Mouse (Mus musculus): ENCODE measurements around the gene Olfr465-ps1. TPM values are rescaled to one million over a fixed set of nuclear protein-coding genes. Genes with fewer than 3 reads are reported as not detected.
A peak's percentile ranks its signal among the peaks of the same experiment; 100 is the strongest.

The Olfr465-ps1 gene
- not detected in 2 replicates for polyA plus RNA-seq (2014; fragmentation: Nextera tagmentation; extraction: Ambion mirVana)

GRCm38 (mm10) chr13:65137789-65138188 is at the start of gene Olfr465-ps1:
TSS of gene Olfr465-ps1 (plus strand) at chr13:65138089.
- 87% methylated on average over 4 of the region's 4 CpGs for WGBS
- no peaks in the 10 kb centered on the region for H3K27me3 ChIP-seq (ENCODE audit: control insufficient read depth, insufficient read depth, low read length)
- no peaks in the 10 kb centered on the region for H3K4me1 ChIP-seq (ENCODE audit: control insufficient read depth, insufficient read depth, low read length)
- H3K9me3 ChIP-seq (ENCODE audit: control insufficient read depth, low read length), result no peaks in the 10 kb centered on the region
- no peaks in the 10 kb centered on the region for H3K36me3 ChIP-seq (ENCODE audit: control insufficient read depth, insufficient read depth, low read length)
- H3K9ac ChIP-seq (replicated peaks; ENCODE audit: low read depth, low read length), result no peak within 1 kb of the TSS
- no peak within 1 kb of the TSS for H3K4me2 ChIP-seq (ENCODE audit: low read depth, low read length)
- no peak within 1 kb of the TSS for H3K4me3 ChIP-seq (ENCODE audit: low read depth, low read length)
- no peak for ATAC-seq (ENCODE audit: low read depth)
- H3K27ac ChIP-seq (ENCODE audit: low read depth, low read length), result no peak within 1 kb of the TSS

- ATAC-seq (ENCODE audit: low read depth), result no peak
- WGBS, result 100% methylated on average over 4 of the region's 4 CpGs
- H3K4me3 ChIP-seq (ENCODE audit: low read depth, low read length), result no peak overlapping the region
- H3K27me3 ChIP-seq (ENCODE audit: control insufficient read depth, insufficient read depth, low read length), result no peaks in the 10 kb centered on the region
- no peak overlapping the region for H3K4me2 ChIP-seq (ENCODE audit: low read depth, low read length)
- no peak overlapping the region for H3K9ac ChIP-seq (replicated peaks; ENCODE audit: low read depth, low read length)
- H3K4me1 ChIP-seq (ENCODE audit: control insufficient read depth, insufficient read depth, low read length), result no peaks in the 10 kb centered on the region
- no peaks in the 10 kb centered on the region for H3K36me3 ChIP-seq (ENCODE audit: control insufficient read depth, insufficient read depth, low read length)
- no peak overlapping the region for H3K27ac ChIP-seq (ENCODE audit: low read depth, low read length)
- H3K9me3 ChIP-seq (ENCODE audit: control insufficient read depth, low read length), result no peaks in the 10 kb centered on the region; the same call in 1 of the 2 replicates
Measured at GRCm38 (mm10) chr13:65095923-65096322, 42.0 kb upstream of the Olfr465-ps1 start.

- Histone ChIP-seq H3K4me3 (ENCODE audit: low read depth, low read length) (no peak overlapping the region), H3K9me3 (ENCODE audit: control insufficient read depth, low read length) (no peaks in the 10 kb centered on the region; the same call in 1 of the 2 replicates)
- no peak for ATAC-seq (ENCODE audit: low read depth)
Measured at GRCm38 (mm10) chr13:65097018-65097417, 40.9 kb upstream of the Olfr465-ps1 start.

GRCm38 (mm10) chr13:65100678-65101077 is 37.2 kb upstream of the Olfr465-ps1 start:
- H3K4me1 ChIP-seq (ENCODE audit: control insufficient read depth, insufficient read depth, low read length), result no peaks in the 10 kb centered on the region
- 97% methylated on average over 9 of the region's 9 CpGs for WGBS
- H3K9me3 ChIP-seq (ENCODE audit: control insufficient read depth, low read length), result no peaks in the 10 kb centered on the region; the same call in 1 of the 2 replicates
- no peak overlapping the region for H3K9ac ChIP-seq (replicated peaks; ENCODE audit: low read depth, low read length)
- no peaks in the 10 kb centered on the region for H3K27me3 ChIP-seq (ENCODE audit: control insufficient read depth, insufficient read depth, low read length)
- no peak overlapping the region for H3K4me3 ChIP-seq (ENCODE audit: low read depth, low read length)
- no peaks in the 10 kb centered on the region for H3K36me3 ChIP-seq (ENCODE audit: control insufficient read depth, insufficient read depth, low read length)
- ATAC-seq (ENCODE audit: low read depth), result no peak
- H3K4me2 ChIP-seq (ENCODE audit: low read depth, low read length), result no peak overlapping the region
- H3K27ac ChIP-seq (ENCODE audit: low read depth, low read length), result no peak overlapping the region

More at GRCm38 (mm10) chr13:65097018-65097417, 40.9 kb upstream of the Olfr465-ps1 start:
- Histone ChIP-seq H3K4me2 (ENCODE audit: low read depth, low read length) (no peak overlapping the region), H3K27me3 (ENCODE audit: control insufficient read depth, insufficient read depth, low read length) (no peaks in the 10 kb centered on the region), H3K27ac (ENCODE audit: low read depth, low read length) (no peak overlapping the region), H3K36me3 (ENCODE audit: control insufficient read depth, insufficient read depth, low read length) (no peaks in the 10 kb centered on the region), H3K9ac (replicated peaks; ENCODE audit: low read depth, low read length) (no peak overlapping the region), H3K4me1 (ENCODE audit: control insufficient read depth, insufficient read depth, low read length) (no peaks in the 10 kb centered on the region)

GRCm38 (mm10) chr13:65101232-65101631 is 36.7 kb upstream of the Olfr465-ps1 start:
- Histone ChIP-seq H3K27ac (ENCODE audit: low read depth, low read length) (no peak overlapping the region), H3K9ac (replicated peaks; ENCODE audit: low read depth, low read length) (no peak overlapping the region), H3K4me2 (ENCODE audit: low read depth, low read length) (no peak overlapping the region), H3K36me3 (ENCODE audit: control insufficient read depth, insufficient read depth, low read length) (no peaks in the 10 kb centered on the region), H3K4me3 (ENCODE audit: low read depth, low read length) (no peak overlapping the region), H3K4me1 (ENCODE audit: control insufficient read depth, insufficient read depth, low read length) (no peaks in the 10 kb centered on the region), H3K27me3 (ENCODE audit: control insufficient read depth, insufficient read depth, low read length) (no peaks in the 10 kb centered on the region), H3K9me3 (ENCODE audit: control insufficient read depth, low read length) (no peaks in the 10 kb centered on the region; the same call in 1 of the 2 replicates)
- no peak for ATAC-seq (ENCODE audit: low read depth)
- WGBS, result 98% methylated on average over 3 of the region's 3 CpGs

GRCm38 (mm10) chr13:65111961-65112360 is 25.9 kb upstream of the Olfr465-ps1 start:
- peak overlapping the region; percentile 94 for H3K4me3 ChIP-seq (ENCODE audit: low read depth, low read length)
- WGBS, result 2% methylated on average over 5 of the region's 5 CpGs
- peaks cover 10% of the 10 kb centered on the region; the same call in 1 of the 2 replicates for H3K4me1 ChIP-seq (ENCODE audit: control insufficient read depth, insufficient read depth, low read length)
- H3K4me2 ChIP-seq (ENCODE audit: low read depth, low read length), result peak overlapping the region; percentile 69
- H3K36me3 ChIP-seq (ENCODE audit: control insufficient read depth, insufficient read depth, low read length), result no peaks in the 10 kb centered on the region
- H3K9me3 ChIP-seq (ENCODE audit: control insufficient read depth, low read length), result no peaks in the 10 kb centered on the region
- no peak for ATAC-seq (ENCODE audit: low read depth)
- peak overlapping the region; percentile 88 for H3K9ac ChIP-seq (replicated peaks; ENCODE audit: low read depth, low read length)
- no peaks in the 10 kb centered on the region for H3K27me3 ChIP-seq (ENCODE audit: control insufficient read depth, insufficient read depth, low read length)
- peak overlapping the region; percentile 85; the same call in 1 of the 2 replicates for H3K27ac ChIP-seq (ENCODE audit: low read depth, low read length)

- Histone ChIP-seq H3K4me1 (ENCODE audit: control insufficient read depth, insufficient read depth, low read length) (peaks cover 10% of the 10 kb centered on the region; the same call in 1 of the 2 replicates), H3K27me3 (ENCODE audit: control insufficient read depth, insufficient read depth, low read length) (no peaks in the 10 kb centered on the region), H3K9ac (replicated peaks; ENCODE audit: low read depth, low read length) (peak within 1 kb of the TSS; percentile 88), H3K4me2 (ENCODE audit: low read depth, low read length) (peak within 1 kb of the TSS; percentile 69), H3K36me3 (ENCODE audit: control insufficient read depth, insufficient read depth, low read length) (no peaks in the 10 kb centered on the region), H3K9me3 (ENCODE audit: control insufficient read depth, low read length) (no peaks in the 10 kb centered on the region), H3K27ac (ENCODE audit: low read depth, low read length) (peak within 1 kb of the TSS; percentile 85), H3K4me3 (ENCODE audit: low read depth, low read length) (peak within 1 kb of the TSS; percentile 94)
- peak; percentile 100 for ATAC-seq (ENCODE audit: low read depth)
- under 1% methylated on average over 53 of the region's 60 CpGs for WGBS
Measured at GRCm38 (mm10) chr13:65112459-65113110, 25.3 kb upstream of the Olfr465-ps1 start, which contains the start of gene Mfsd14b. TSS of gene Mfsd14b (minus strand) at chr13:65112975.

GRCm38 (mm10) chr13:65113239-65113638 is 24.6 kb upstream of the Olfr465-ps1 start:
- WGBS, result 62% methylated on average over 3 of the region's 3 CpGs
- H3K4me2 ChIP-seq (ENCODE audit: low read depth, low read length), result peak overlapping the region; percentile 51
- H3K36me3 ChIP-seq (ENCODE audit: control insufficient read depth, insufficient read depth, low read length), result no peaks in the 10 kb centered on the region
- H3K27ac ChIP-seq (ENCODE audit: low read depth, low read length), result peak overlapping the region; percentile 70
- H3K4me3 ChIP-seq (ENCODE audit: low read depth, low read length), result peak overlapping the region; percentile 94
- H3K9me3 ChIP-seq (ENCODE audit: control insufficient read depth, low read length), result no peaks in the 10 kb centered on the region
- peak; percentile 57 for ATAC-seq (ENCODE audit: low read depth)
- H3K9ac ChIP-seq (replicated peaks; ENCODE audit: low read depth, low read length), result peak overlapping the region; percentile 88
- H3K27me3 ChIP-seq (ENCODE audit: control insufficient read depth, insufficient read depth, low read length), result no peaks in the 10 kb centered on the region
- H3K4me1 ChIP-seq (ENCODE audit: control insufficient read depth, insufficient read depth, low read length), result peaks cover 10% of the 10 kb centered on the region; the same call in 1 of the 2 replicates

GRCm38 (mm10) chr13:65120984-65121383 is 16.9 kb upstream of the Olfr465-ps1 start:
- ATAC-seq (ENCODE audit: low read depth), result no peak
- Histone ChIP-seq H3K27me3 (ENCODE audit: control insufficient read depth, insufficient read depth, low read length) (no peaks in the 10 kb centered on the region), H3K4me3 (ENCODE audit: low read depth, low read length) (no peak overlapping the region), H3K4me2 (ENCODE audit: low read depth, low read length) (no peak overlapping the region), H3K36me3 (ENCODE audit: control insufficient read depth, insufficient read depth, low read length) (no peaks in the 10 kb centered on the region), H3K4me1 (ENCODE audit: control insufficient read depth, insufficient read depth, low read length) (no peaks in the 10 kb centered on the region), H3K9me3 (ENCODE audit: control insufficient read depth, low read length) (no peaks in the 10 kb centered on the region), H3K9ac (replicated peaks; ENCODE audit: low read depth, low read length) (no peak overlapping the region), H3K27ac (ENCODE audit: low read depth, low read length) (no peak overlapping the region)
- 73% methylated on average over 3 of the region's 3 CpGs for WGBS

All from neural tube, embryonic 14.5 days (tissue).